Mouse (Mus musculus) olfactory bulb, adult 2 months (tissue): ENCODE data around the gene Jtb.

Experiments
- CTCF ChIP-seq: fragments of 200-500 bp; IDR thresholded peaks from 2 replicates; pipeline ENCODE4 v1.5.1; 2012; ENCODE audit warnings: low read depth, mild to moderate bottlenecking, low read length, moderate library complexity; ENCODE audit not compliant: insufficient read depth
- POLR2A ChIP-seq: fragments of 200-500 bp; IDR thresholded peaks from 2 replicates; pipeline ENCODE4 v1.6.1; 2012; ENCODE audit warnings: mild to moderate bottlenecking, low read depth, low read length, moderate library complexity; ENCODE audit not compliant: insufficient read depth

DNA sequence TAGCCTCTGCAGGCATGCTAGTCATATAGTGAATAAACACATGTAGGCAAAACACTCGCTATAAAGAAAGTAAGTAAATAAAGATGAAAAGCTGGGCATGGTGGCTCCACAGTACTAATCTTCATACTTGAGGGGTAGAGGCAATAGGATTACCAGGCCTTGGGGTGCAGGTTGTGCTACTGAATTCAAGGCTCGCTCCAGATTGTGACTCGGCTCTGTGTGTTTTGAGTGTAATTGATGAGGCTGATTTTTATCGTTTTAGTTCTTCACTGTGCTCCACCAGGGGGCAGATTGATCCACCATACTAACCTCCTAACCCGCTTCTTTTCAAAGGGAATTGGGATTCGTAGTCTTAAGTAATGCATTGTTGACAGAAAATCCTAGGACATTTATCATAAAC is 11.3 kb upstream of the Jtb start:
- no peak for TF ChIP-seq CTCF
- TF ChIP-seq POLR2A, result no peak
